Mouse (Mus musculus) gastrocnemius, adult 8-10 months (tissue): ENCODE data around the gene Gm10644. TPM values are rescaled to one million over a fixed set of nuclear protein-coding genes. Genes with fewer than 3 reads are reported as not detected.

Source experiments
- DNase-seq, 2 experiments: peaks; one replicate each; pipeline ENCODE4 v3.0.0; 2022; ENCODE audit warnings: low spot score in 2 of 2
- total RNA-seq, 4 experiments: library from RNA; stranded (reverse); gene quantifications; 2 replicates each; pipeline ENCODE4 v1.2.4; 2022

Gm10644 gene
- total RNA-seq, 4 experiments from 2014 or later: 0.24 to 0.94 (median 0.58) TPM

DNA sequence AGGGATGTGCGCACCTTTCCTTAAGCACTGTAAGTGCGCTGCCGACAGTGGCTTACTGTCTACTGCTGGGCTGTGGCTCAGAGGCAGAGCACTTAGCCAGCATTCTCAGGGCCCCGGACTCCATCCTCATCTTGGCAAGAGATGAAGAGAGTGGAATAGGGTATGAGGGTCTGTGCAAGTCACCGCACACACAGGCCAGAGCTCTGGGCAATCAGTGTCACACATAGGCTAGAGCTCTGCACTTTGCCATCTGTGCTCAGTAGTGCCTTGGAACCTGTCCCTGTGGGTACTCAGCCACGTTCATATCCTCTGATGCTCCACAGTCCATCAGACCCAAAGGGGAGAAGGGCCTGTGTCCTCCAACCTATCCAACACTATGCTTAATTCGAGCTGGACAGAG, 26.5 kb upstream of the Gm10644 start:
- no peak for DNase-seq

GRCm38 (mm10) chr8:83980845-83981244, 25.8 kb upstream of the Gm10644 start:
- DNase-seq: peak; percentile 75 to 83

DNA sequence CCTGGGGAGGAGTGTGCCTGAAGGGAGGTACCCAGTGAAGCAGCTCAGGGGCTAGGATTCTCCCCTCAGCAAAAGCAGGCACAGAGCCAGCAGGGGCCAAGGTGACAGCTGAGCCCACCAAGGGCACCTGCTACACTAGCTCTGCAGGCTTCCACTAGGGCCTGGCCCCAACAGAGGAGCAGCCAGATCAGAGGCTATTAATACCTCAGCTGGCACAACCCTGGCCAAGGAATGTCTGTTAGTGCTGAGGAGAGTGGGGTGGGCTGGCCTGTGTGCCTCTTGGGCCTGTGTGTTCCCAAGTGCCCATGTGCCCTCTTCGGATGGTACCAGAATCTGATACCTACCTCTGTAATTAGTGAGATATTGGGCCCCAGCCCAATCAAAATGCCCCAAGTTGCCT, 25.2 kb upstream of the Gm10644 start:
- DNase-seq: peak in 1 of 2 experiments; percentile 78

- no peak for DNase-seq
Observed at GRCm38 (mm10) chr8:83978200-83978599, 23.2 kb upstream of the Gm10644 start.

DNA sequence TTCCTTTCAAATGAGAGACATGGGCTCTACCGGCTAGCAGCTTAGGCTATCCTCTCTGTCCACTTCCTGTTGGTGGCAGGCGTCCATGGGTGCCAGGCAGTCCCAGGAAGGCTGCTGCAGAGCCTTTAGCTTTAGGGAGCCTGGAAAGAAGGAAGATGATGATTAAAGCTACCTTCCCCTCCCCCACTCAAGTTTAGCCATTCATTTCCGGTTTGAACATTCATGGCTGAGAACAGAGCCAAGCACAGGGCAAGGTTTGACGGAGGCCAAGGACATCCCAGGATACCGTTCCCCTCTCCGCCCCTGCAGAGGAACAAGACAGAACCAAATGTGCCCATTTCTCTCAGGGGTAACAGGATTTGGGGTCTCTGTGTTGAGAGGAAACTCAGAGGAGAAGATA, 22.6 kb upstream of the Gm10644 start:
- no peak for DNase-seq

DNA sequence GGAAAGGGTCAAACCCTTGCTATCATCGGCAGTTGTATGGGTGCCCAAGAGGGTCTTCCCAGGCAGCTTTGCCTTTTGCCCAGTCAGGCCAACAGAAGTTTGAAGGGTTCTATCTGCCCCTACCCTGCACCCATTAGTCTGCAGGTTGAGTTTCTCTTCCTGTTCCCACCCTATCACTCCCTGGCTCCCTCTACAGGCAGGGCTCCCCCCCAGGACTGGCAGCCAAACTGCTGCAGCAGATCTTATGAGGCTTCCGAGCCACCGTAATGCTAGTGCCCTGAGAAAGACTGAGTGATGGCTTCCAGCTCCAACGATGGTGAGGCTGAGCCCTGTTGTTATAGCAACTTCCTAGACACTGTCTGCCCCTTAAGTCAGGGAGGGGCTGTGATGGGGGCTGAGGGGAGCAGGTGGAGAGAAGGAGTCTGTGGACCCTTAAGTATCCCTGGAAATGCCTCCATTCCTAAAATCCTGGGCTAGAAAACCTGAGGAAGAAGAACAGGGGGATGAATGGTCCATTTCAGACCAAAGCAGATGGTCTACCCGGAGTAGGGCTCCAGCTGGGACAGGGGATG, 21.9 kb upstream of the Gm10644 start:
- DNase-seq: no peak

DNA sequence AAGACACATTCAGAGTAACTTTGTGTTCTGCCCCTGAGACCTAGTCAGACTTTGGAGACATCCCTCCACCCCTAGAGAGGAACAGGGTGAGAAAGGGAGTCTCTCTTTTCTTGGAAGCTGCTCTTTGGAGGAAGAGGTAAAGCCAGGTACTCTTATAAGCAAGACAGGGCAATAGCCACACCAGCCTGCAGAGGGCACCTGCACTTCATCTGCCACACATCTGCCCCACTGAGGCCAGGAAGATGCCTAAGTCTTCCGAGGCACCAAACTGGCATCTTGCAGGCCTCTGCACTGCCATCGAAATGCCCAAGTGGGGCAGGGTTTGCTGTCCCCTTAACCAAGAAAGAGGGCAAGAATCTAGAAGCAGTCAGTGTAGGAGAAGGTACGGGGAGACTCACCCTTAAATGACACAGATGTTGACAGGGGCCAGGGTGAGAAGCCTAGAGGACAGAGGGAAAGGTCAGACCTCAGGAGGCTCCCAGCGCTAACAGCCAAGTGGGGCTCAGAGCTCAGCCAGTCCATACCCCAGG, 21.2 kb upstream of the Gm10644 start:
- DNase-seq: no peak

DNA sequence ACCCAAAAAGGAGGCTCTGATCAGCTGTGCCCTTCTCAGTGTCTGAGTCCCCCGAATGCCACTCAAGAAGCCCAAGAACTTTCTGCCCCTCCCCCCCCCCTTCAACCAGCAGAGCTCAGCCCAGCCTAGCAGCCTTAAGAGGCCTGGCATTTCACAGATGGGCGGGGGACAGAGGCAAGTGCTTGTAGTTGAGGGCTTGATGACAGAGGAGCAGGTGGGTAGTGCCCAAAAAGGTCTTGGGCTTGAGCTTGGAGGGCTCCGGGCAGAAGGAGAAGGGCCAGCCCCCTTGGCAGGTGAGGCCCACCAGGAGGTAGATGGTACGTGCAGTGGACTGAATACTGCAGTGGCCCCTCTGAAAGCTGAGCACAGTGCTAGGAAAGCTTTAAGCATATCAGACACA, 19.5 kb upstream of the Gm10644 start:
- DNase-seq: no peak

DNA sequence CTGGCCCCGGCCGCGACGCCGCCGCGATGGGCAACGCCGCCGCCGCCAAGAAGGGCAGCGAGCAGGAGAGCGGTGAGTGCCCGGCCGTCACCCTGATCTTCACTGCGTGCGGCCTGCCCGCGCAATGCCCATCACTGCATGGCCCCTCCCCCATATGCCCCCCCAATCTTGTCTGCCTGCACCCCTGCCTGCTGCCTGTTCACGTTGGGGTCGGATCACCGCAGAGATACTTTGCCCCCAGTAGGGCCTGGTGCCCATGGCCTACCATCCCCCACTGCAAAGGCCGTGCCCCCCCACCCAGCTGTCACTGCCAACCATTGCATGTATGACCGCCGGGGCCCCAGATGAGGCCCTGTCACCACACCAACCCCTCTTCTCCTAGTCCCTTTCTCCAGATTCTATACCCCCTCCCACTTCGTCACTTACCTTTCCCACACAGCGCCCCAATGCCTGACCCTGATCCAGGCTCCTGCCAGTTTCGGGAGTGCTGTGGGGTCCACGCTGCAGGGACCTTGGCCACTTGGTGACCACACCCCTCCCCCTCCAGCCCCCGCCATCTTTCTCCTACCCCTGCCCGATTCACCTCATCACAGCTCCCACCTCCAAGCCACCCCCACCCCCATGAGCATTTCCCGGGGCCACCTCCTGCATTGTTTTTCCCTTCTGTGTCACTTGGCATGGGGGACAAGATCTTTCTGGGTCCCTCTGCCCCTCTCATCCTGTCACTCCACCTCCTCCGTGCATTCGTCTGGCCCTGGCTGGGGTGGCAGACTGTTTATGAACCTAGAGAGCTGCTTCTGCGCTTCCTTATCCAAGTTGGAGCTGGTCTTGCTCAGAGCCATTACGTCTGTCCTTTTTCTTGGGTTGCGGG, 18.4 kb upstream of the Gm10644 start:
- DNase-seq: no peak

DNA sequence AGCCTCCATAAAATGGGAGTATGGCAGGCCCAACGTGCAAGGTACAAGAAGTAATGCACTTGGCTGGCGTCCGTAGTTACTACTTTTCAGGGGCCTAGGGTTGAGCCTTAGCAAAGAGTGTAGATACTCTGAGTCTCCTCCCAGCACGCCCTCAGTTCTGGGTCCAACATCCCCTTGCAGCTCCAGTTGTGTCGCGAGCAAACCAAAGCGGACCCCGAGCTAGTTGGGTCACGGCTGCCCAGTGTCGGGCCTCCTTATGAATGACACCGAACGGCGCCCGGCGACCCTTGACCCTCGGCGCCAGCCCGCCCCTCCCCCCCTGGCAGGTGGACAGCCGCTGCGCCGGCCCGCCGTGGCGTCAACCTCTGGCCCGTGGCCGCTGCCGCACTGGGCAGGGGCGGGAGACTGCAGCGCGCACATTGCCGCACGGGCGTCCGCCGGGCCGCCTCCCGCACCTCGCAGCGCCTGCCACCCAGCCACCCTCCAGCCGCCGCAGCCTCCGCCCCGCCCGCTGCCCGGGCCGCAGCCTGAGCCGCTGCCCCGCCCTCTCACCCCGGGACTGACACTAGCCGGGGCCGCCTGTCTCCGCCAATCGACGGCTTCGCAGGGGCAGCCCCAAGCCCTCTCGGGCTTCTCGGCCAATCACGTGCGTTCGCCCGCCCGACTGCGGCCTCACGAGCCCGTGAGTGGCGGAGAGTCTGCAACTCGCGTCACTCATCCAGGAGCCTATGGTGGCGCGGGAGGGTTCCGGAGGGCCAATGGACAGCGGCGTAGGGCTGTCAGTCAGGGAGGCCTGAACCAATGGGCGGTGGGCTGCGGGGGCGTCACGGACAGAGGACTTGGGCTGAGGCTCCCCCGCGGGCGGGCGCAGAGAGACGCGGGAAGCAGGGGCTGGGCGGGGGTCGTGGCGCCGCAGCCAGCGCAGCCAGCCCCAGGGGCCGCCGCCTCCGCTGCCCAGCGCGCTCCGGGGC, 17.4 kb upstream of the Gm10644 start, which contains the start of gene Prkaca:
Gene Prkaca, plus strand, starts transcription at position 844 of the 971 bp plus-strand sequence.
- peak; percentile 96 to 98 for DNase-seq

- DNase-seq: no peak
Observed at GRCm38 (mm10) chr8:83971661-83972060, 16.7 kb upstream of the Gm10644 start.

GRCm38 (mm10) chr8:83971121-83971520, 16.1 kb upstream of the Gm10644 start:
- DNase-seq: no peak

GRCm38 (mm10) chr8:83967701-83968100, 12.7 kb upstream of the Gm10644 start:
- DNase-seq: no peak

DNA sequence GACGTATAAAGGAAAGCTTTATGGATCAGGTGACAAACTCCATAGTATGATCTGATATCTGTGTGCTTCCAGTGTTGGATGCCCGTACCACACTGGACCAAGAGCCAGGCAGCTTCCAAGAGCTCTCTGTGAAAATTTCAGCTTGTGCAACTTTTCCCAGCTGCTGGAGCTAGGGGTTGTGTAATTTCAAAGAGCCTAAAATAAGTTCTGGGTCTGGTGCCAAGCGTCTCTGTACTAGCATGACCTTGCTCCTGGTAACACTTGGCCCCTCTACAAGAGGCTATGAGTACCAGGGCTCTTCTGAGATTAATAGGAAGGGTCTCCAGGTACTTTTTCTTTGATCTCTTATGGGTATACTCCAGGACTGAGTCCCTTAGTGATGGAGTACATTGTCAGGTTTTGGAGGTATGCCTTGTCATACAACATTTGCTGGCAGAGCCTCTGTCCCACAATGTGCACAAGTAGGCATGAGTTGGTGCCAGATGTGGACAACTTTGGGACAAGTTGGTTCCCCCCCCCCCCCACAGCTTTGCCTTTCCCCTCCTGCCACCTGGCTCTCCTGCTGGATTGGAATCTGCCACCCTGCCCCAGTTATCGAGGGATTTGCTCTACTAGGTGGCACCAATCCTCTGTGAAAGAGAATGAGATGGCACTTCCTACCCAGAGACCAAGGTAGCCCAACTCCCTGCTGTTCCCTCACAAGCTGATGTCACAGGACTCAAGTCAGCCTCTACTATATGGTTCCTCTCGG, 9.2 kb upstream of the Gm10644 start:
- DNase-seq: peak; percentile 70 to 72

DNA sequence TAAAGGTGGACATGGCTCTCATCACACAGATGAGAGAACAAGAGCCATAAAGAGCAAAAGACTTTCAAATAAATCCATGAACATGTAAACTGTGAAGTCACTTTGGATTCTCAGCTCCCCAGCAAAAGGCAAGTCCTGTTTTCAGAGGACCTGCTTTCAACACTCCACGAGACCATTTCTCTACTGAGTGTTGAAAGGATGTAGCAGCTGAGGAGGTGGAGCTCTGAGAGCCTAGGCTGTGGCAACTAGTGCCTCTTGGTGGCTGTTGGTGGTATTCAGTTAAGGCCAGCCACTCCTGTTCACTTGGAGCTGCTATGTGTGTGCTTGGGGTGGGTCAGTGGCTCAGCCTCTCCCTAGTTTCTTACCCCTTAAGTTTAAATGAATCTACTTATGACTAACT, 1.8 kb upstream of the Gm10644 start:
- no peak for DNase-seq

- DNase-seq: no peak
Observed at GRCm38 (mm10) chr8:83955958-83956218, 883 bp upstream of the Gm10644 start.

DNA sequence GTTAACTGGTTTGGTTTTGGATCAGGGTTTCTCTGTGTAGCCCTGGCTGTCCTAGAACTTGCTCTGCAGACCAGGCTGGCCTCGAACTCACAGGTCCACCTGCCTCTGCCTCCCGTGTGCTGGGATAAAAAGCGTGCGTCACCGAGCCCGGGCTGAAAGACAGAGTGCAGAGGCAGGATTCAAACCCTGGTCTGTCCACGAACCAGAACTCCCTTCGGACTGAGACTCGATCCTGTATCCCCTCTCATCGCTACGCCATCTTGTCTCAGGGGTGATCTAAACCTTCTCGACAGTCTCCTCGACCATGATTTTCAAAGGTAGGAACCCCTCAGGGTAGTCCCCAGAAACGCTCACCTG, 278 bp downstream of the Gm10644 start:
- no peak for DNase-seq

DNA sequence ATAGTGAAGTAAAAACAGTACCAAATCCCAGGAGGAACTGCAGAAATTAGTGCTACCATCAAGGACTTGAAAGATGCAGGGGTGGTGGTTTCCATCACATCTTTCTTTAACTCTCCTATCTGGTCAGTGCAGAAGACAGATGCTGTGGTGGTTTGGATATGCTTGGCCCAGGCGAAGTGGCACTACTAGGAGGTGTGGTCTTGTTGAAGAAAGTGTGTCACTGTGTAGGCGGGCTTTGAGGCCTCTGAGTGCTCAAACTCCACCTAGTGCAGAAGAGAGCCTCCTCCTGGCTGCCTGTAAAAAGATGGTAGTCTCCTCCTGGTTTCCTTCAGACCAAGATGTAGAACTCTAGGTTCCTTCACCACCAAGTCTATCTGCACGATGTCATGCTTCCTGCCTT, 9.5 kb downstream of the Gm10644 start:
- DNase-seq: no peak

DNA sequence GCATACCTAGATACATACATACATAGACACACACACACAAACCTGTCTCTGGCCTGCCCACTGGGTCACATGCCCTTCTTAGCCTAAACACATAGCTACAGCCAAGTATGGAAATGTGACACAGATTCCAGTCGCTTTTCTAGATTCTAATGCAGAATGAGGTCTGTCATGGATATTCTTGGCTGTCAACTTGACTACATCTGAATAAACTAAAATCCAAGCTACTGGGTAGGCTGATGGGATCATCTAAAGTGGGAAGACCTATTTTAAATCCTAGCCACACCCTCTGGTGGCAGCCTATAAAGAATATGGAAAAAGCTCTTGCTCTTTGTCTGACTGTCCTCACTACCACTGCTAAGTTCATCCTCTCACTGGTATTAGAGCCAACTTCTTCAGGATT, 12.6 kb downstream of the Gm10644 start:
- no peak for DNase-seq

- no peak for DNase-seq
Observed at GRCm38 (mm10) chr8:83941066-83941677, 13.8 kb downstream of the Gm10644 start.

- DNase-seq: no peak
Observed at GRCm38 (mm10) chr8:83938330-83938729, 16.7 kb downstream of the Gm10644 start.
